Mouse (Mus musculus) heart, adult 8-10 months (tissue): ENCODE results near the gene Slc27a1. TPM values are rescaled to one million over a fixed set of nuclear protein-coding genes. Genes with fewer than 3 reads are reported as not detected.
"Not testable (repeated sequence)": the region's sequence is repeated elsewhere in the genome, so short reads cannot be mapped to it uniquely, and the experiment has no call there.

Experiments used
- DNase-seq: peaks from one replicate; pipeline ENCODE4 v3.0.0; 2022; ENCODE audit warnings: low spot score
- total RNA-seq, 4 experiments: library from RNA; stranded (reverse); gene quantifications; 2 replicates each; pipeline ENCODE4 v1.2.4; 2022

Slc27a1 gene
- total RNA-seq, result 100 to 1,000 TPM; 192 to 237 (median 204) TPM

- DNase-seq, result peak; percentile 64
Measured at GRCm38 (mm10) chr8:71568387-71568937, at the start of gene Slc27a1. Gene Slc27a1, plus strand, starts transcription at chr8:71568882.

- DNase-seq, result peak; percentile 77
Measured at GRCm38 (mm10) chr8:71519037-71519825, 49.5 kb upstream of the Slc27a1 start.

- peak; percentile 96 for DNase-seq
Measured at GRCm38 (mm10) chr8:71521634-71522033, 47.0 kb upstream of the Slc27a1 start.

DNA sequence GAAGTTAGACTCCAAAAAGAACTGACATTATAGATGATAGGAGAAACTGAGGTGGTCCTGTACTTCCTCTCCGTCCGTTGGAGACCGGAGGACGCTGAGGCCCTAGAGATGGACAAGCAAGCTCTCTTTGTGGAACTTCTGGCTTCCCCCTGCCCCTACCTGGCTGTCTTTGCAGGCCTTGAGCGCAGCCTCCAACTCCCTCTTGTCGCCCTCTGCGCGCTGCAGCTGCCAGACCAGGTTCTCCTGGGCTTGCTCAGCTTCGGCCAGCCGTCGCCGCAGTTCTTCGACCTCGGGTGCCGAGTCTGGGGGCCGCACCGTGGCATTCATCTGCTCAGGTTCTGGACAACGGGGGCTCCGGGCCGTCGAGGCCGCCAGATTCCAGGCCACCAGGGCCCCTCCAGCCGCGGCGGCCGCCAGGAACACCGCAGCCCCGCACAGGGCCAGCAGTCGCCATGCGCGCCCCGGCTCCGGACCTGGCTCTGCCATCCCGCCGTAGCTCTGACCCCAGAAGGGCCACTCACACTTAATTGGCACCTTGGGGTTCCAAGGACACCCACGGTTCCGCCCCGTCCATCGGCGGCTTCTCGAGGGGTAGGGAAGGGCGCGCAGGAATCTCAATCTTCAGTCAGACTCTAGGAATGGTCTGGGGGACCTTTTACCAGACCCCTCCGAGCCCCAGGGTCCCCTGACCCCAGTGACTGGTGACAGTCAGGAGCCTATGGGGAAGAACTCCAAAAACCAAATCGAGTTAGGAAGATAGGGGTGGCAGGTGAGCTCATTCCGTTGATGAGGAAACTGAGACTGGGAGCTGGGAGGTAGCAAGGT, 43.2 kb upstream of the Slc27a1 start, which contains the start of gene Ccdc194:
Ccdc194 (minus strand) TSS at position 486 of the 825 bp plus-strand sequence.
- no peak for DNase-seq

DNA sequence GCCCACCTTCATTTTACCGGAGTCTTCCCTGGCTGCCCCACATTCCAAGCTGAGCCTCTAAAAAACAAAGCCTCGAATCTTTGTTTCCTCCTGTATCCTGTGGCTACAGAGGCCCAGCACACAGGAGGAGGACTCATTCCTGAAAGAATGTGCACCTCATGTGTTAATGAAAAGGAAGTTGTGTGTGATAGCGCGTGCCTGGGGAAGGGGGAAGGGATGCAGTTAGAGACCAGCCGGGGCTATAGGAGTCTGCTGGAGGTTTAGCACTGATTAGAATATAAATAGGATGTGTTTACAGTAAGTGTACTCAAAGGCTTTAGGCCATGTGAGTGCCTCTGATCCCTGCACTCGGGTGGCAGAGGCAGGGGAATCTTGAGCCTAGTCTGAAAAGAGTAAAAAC, 42.4 kb upstream of the Slc27a1 start:
- no peak for DNase-seq

DNA sequence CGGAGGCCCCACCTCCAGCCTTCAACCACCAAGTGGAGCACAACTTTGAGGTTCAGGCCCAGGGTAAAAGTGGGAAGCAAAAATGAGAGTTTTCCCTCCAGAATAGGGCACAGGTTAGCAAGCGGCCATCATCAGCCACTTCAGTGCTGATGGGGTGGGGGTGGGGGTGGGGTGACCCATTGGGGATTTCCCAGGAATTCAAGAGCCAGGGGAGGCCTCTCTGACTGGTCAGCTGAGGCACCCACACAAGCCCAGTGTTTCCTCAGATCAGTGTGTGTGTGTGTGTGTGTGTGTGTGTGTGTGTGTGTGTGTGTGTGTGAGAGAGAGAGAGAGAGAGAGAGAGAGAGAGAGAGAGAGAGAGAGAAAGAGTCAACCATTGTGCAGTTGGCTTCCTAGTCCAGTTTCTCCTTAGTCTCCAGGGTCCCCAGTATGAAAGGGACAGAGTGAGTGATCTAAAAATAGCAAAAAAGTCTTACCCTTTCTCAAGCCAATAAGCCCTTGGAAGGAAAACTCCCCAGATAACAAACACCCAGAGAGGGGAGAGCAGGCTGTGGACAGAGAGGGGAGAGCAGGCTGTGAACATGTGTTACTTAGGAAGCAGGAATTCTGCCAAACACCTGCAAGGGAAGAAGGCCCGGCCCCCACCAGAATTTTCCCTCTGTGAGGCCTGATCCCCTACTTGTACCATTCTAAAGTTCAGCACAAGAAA, 41.4 kb upstream of the Slc27a1 start:
- no peak for DNase-seq

DNA sequence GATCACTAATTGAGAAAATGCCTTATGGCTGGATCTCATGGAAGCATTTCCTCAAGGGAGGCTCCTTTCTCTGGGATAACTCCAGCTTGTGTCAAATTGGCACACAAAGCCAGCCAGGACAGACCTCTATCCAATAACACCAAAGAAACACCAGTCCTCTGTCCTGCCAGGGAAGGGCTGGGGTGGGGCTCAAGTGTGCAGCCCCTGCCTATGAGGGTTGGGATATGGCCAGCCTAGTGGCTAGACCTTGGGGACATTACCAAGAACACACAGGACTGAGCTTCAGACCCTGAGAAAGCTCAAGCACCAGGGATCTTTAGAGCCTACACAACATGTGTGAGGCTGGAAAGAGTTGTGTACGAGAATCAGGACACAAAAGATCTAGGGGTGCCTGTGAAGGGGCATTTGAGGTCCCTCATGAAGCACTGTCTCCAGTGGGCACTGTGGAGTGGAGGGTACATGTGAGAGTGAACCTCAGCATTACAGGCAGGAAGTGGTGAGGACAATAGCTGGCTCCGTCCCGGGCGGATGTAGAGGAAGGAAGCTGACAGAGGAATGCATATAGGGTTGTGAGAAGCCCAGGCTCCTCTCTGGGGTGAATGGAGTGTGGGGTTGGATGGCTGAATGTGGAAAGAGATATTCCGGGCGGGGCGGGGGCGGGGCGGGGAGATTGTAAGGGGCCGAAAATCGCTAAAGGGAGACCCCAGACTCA, 40.2 kb upstream of the Slc27a1 start:
- DNase-seq, result peak; percentile 66

DNA sequence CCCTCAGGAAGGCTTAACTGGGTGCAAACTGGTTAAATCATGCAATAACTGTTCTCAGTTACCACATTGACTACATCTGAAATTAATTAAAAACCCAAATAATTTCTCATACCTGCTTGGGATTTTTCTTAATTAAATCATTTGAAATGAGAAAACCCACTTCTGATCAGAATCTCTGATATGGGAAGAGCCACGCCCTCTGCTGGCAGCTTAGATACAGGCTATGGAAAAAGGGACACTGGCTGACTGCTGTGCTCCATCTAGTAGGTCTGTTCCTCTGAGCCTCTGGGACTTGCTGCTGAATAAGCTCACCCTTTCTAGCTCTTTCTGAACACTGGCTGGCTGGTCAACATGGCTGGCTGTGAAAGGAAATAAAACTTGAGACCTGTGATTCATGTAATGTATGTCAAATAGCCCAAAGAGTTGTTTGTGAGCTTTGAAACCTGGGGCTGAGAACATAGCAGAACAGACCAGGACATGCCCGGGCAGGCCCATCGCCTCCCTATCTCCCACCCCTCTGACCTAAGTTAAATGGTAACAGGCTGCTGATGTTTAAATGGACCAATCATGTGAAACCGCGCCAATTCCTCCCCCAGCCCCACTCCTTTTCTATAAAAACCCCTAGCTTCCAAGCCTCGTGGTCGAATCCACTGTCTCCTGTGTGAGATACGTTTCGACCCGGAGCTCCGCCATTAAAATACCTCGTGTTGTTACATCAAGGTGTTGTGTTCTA, 37.8 kb upstream of the Slc27a1 start:
- not testable (repeated sequence) for DNase-seq

- DNase-seq, result no peak
Measured at GRCm38 (mm10) chr8:71534263-71534810, 34.3 kb upstream of the Slc27a1 start.

- DNase-seq, result no peak
Measured at GRCm38 (mm10) chr8:71535663-71536062, 33.0 kb upstream of the Slc27a1 start.

- DNase-seq, result peak; percentile 93
Measured at GRCm38 (mm10) chr8:71537028-71537867, 31.4 kb upstream of the Slc27a1 start, which contains the start of gene Bst2. Gene Bst2, minus strand, starts transcription at chr8:71537456.

GRCm38 (mm10) chr8:71542632-71543343, 25.9 kb upstream of the Slc27a1 start, which contains the start of gene Mvb12a:
Gene Mvb12a, plus strand, starts transcription at chr8:71542922.
- DNase-seq, result peak; percentile 99

DNA sequence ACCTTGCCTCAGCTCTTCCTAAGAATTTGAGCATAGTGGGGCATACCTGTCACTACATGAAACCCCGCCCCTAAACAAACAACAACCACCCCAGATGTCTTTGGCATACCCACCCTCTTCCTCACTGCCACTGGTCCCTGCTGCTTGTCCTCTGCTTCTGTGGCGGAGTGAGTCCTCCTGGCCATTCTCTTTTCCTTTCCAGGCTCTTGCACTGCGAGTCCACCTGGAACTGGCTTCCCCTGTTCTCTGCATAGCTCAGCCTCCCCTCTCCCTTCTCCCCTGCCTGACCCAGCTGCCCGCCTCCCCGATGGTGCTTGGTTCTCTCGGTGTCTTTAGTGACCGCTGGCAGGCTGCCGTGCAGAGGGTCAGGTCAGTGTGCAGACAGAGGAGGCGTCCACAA, 24.9 kb upstream of the Slc27a1 start:
- DNase-seq, result no peak

DNA sequence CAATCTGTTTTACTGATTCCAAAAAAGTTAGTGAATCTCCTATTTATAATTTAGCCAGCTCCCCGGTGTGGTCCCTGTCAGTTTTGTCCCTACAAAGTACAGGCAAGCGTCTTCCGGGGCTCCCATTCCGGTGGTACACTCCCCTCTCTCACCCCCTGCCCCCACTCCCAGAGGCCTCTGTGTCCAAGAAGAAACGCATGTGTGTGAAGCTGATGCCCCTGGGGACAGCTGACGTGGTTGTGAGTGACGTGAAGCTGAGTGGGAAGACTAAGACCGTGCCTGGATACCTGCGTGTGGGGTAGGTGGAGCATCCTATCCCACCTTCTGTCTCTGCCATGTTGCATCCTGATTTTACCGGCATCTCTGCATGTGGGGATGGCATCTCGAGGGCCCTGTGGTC, 23.6 kb upstream of the Slc27a1 start:
- no peak for DNase-seq

DNA sequence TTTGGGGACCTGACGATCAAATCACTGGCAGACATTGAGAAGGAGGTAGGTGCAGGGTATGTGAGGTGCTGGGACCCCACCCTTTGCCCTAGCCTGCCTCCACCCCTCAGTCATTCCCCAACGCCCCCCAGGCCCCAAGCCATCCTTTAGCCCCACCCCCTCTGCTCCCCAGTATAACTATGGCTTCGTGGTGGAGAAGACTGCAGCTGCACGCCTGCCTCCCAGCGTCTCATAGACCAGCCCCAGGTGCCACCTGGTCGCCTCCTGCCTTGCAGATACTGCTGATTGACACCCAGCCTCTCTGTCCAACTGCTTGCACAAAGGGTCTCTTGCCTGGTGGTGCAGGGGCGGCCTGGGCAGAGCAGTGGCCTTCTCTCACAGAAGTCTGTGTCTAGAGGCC, 21.1 kb upstream of the Slc27a1 start:
- DNase-seq, result no peak

DNA sequence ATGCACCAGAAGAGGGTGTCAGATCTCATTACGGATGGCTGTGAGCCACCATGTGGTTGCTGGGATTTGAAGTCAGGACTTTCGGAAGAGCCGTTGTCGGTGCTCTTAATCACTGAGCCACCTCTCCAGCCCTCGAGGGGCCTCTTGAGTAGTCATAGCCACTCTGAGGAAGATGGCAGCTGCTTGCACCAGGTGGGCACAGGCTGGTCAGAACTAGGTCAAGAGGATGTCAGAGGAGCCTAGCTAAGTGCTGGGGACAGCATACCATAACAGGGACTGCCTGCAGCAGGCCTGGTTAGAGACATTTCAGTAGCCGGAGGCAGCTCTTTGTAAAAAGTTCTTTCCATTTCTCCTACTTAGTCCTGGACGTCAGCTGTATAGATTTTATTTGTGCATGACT, 17.9 kb upstream of the Slc27a1 start:
- DNase-seq, result no peak

DNA sequence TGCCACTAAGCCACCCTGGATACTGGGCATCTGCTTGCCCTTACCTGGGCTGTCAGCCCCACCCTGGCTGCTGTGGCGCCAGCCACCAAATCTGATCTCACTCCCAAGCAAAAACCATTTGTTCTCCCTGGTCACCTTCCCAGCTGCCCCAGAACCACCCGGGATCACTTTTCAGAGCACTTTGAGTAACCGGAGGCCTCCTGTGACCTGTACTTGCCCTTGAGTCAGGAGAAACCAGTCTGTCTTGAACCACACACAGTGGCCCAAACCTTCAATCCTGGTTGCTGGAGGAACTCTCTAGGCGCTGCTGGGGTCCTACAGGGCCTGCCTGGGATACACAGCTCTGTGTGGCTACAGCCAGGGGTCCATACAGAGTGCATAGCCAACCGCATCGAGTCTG, 15.9 kb upstream of the Slc27a1 start:
- no peak for DNase-seq

- no peak for DNase-seq
Measured at GRCm38 (mm10) chr8:71554001-71554400, 14.7 kb upstream of the Slc27a1 start.
